Mouse (Mus musculus): ENCODE results near the gene Naxd.
A peak's percentile ranks its signal among the peaks of the same experiment; 100 is the strongest.

DNA sequence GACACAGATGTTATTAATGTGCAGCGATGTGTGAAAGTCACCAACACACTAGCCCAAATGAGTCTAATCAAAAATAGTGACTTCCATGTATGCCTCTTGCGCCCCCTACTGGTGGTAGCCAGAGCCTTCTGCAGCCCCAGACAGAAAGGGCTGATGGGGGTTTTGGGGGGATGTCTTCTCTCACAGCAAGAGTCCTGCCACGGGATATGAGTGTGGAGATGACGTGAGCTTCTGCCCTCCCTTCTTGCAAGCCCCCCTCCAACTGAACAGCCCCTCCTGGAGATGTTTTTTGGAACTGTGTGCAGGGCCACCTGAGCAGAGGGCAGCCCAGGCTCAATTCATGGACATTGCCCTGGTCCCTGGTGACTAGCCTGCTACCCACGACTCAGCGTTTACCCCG is 11.2 kb upstream of the Naxd start:
- TF ChIP-seq CTCF (IDR thresholded peaks at IDR 0.05 in 2 of 3, conservative IDR thresholded peaks at IDR 0.05 in 1 of 3; ENCODE audit: control insufficient read depth in 1 of 3, insufficient read depth in 1 of 3, low read depth in 2 of 3, low read length in 3 of 3, poor library complexity in 1 of 3, severe bottlenecking in 1 of 3) (peak; percentile 89 to 90 (median 90)), ZNF384 (IDR thresholded peaks at IDR 0.05; ENCODE audit: low read depth, low read length) (no peak), CHD2 (IDR thresholded peaks at IDR 0.05; ENCODE audit: low read length) (no peak), TAL1 (IDR thresholded peaks at IDR 0.05; ENCODE audit: low read length) (no peak), ETS1 (IDR thresholded peaks at IDR 0.05; ENCODE audit: low read depth, low read length) (no peak), POLR2A (IDR thresholded peaks at IDR 0.05; ENCODE audit: control insufficient read depth in 1 of 2, insufficient read depth in 1 of 2, low read depth in 1 of 2, low read length in 2 of 2, poor library complexity in 1 of 2) (no peak)

Data from MEL (cell line).